Mouse (Mus musculus): ENCODE measurements around the gene Ppp3ca. TPM values are rescaled to one million over a fixed set of nuclear protein-coding genes. Genes with fewer than 3 reads are reported as not detected.

Ppp3ca gene
- polyA plus RNA-seq, 1 experiment = 595 TPM

DNA sequence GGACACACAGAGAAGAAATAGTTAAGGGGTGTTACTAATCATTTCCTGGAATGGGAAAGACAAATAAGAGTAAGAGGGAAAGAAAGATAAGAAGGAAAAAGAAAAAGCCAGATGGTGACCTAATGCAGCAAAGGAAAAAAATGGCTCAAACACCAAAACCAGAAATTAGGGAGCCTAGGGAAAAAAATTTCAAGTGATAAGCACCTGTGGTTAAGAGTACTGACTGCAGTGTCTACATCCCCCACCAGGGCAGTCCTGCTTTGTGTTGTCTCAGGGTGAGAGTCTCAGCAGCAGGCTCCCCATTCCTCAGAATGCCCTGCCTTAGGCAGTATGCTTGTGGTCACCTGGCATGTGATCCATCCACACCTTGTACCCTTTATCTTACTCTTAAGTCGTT lies 99.6 kb downstream of the Ppp3ca start:
- Histone ChIP-seq H3K4me3 (ENCODE audit: insufficient read depth, low read length) (no peak overlapping the region), H3K4me1 (ENCODE audit: control insufficient read depth, insufficient read depth, low read length) (peaks cover 16% of the 10 kb centered on the region), H3K27ac (ENCODE audit: insufficient read depth, low read length) (no peak overlapping the region)
- no peak for TF ChIP-seq CTCF (IDR thresholded peaks at IDR 0.05; ENCODE audit: extremely low read depth, insufficient read depth, low read length)
- TF ChIP-seq POLR2A (IDR thresholded peaks at IDR 0.05; ENCODE audit: extremely low read depth, insufficient read depth, low read length) = no peak

GRCm38 (mm10) chr3:136771700-136772099 lies 101.8 kb downstream of the Ppp3ca start:
- TF ChIP-seq CTCF (IDR thresholded peaks at IDR 0.05; ENCODE audit: extremely low read depth, insufficient read depth, low read length) (no peak), POLR2A (IDR thresholded peaks at IDR 0.05; ENCODE audit: extremely low read depth, insufficient read depth, low read length) (no peak)
- H3K4me1 ChIP-seq (ENCODE audit: control insufficient read depth, insufficient read depth, low read length) = peaks cover 15% of the 10 kb centered on the region
- no peak overlapping the region for H3K4me3 ChIP-seq (ENCODE audit: insufficient read depth, low read length)
- H3K27ac ChIP-seq (ENCODE audit: insufficient read depth, low read length) = no peak overlapping the region

- no peak overlapping the region for H3K4me3 ChIP-seq (ENCODE audit: insufficient read depth, low read length)
- TF ChIP-seq CTCF (IDR thresholded peaks at IDR 0.05; ENCODE audit: extremely low read depth, insufficient read depth, low read length) = no peak
- H3K4me1 ChIP-seq (ENCODE audit: control insufficient read depth, insufficient read depth, low read length) = peaks cover 20% of the 10 kb centered on the region
- no peak overlapping the region for H3K27ac ChIP-seq (ENCODE audit: insufficient read depth, low read length)
Observed at GRCm38 (mm10) chr3:136773217-136773616, 103.3 kb downstream of the Ppp3ca start.

DNA sequence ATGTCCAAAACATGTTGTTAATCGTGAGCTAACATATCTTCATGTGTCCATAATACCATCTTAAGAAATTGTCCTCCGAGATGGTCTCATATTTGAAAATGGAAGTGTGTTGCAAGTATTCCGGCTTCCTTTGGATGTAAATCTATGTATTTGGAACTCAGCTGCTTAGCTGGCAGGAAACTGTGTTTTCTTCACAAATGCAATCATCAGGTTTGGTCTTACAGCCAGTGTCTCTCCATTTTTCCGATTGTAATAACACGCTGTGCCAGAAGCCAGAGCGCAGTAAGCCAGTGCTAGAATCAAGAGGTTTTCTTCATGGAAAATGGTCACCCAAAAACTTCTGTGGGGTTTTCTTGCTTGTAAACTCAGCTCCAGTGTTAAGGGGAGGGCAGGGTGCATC lies 104.3 kb downstream of the Ppp3ca start:
- H3K4me3 ChIP-seq (ENCODE audit: insufficient read depth, low read length) = no peak overlapping the region
- H3K27ac ChIP-seq (ENCODE audit: insufficient read depth, low read length) = no peak overlapping the region
- H3K4me1 ChIP-seq (ENCODE audit: control insufficient read depth, insufficient read depth, low read length) = peaks cover 15% of the 10 kb centered on the region
- no peak for TF ChIP-seq POLR2A (IDR thresholded peaks at IDR 0.05; ENCODE audit: extremely low read depth, insufficient read depth, low read length)
- TF ChIP-seq CTCF (IDR thresholded peaks at IDR 0.05; ENCODE audit: extremely low read depth, insufficient read depth, low read length) = no peak

DNA sequence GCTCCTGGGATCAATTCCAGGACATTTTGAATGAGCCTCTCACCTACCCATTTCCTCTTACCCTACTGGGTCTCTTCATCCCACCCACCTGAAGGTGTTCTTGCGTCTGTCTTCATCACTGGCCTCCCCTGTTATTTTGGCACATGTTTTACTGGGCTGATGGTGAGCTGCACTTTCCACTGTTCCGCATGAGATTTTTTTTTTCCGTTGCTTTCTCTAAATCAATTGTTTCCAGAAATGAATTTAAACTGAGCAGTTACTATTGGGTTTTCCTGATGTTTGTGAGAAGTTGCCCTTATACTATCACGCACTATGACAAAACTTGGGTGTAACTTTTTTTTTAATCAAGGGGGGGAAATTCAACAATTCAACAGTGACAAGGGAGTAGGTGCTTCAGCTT lies 106.6 kb downstream of the Ppp3ca start:
- no peak for TF ChIP-seq POLR2A (IDR thresholded peaks at IDR 0.05; ENCODE audit: extremely low read depth, insufficient read depth, low read length)
- TF ChIP-seq CTCF (IDR thresholded peaks at IDR 0.05; ENCODE audit: extremely low read depth, insufficient read depth, low read length) = no peak
- no peak overlapping the region for H3K4me3 ChIP-seq (ENCODE audit: insufficient read depth, low read length)
- H3K4me1 ChIP-seq (ENCODE audit: control insufficient read depth, insufficient read depth, low read length) = peaks cover 9% of the 10 kb centered on the region
- H3K27ac ChIP-seq (ENCODE audit: insufficient read depth, low read length) = no peak overlapping the region

- Histone ChIP-seq H3K27ac (ENCODE audit: insufficient read depth, low read length) (no peak overlapping the region), H3K4me3 (ENCODE audit: insufficient read depth, low read length) (no peak overlapping the region), H3K4me1 (ENCODE audit: control insufficient read depth, insufficient read depth, low read length) (peaks cover 7% of the 10 kb centered on the region)
- TF ChIP-seq POLR2A (IDR thresholded peaks at IDR 0.05; ENCODE audit: extremely low read depth, insufficient read depth, low read length) (no peak), CTCF (IDR thresholded peaks at IDR 0.05; ENCODE audit: extremely low read depth, insufficient read depth, low read length) (no peak)
Observed at GRCm38 (mm10) chr3:136777380-136777779, 107.5 kb downstream of the Ppp3ca start.

GRCm38 (mm10) chr3:136777787-136778216 lies 107.9 kb downstream of the Ppp3ca start:
- TF ChIP-seq CTCF (IDR thresholded peaks at IDR 0.05; ENCODE audit: extremely low read depth, insufficient read depth, low read length) (no peak), POLR2A (IDR thresholded peaks at IDR 0.05; ENCODE audit: extremely low read depth, insufficient read depth, low read length) (no peak)
- Histone ChIP-seq H3K27ac (ENCODE audit: insufficient read depth, low read length) (no peak overlapping the region), H3K4me3 (ENCODE audit: insufficient read depth, low read length) (no peak overlapping the region), H3K4me1 (ENCODE audit: control insufficient read depth, insufficient read depth, low read length) (peaks cover 7% of the 10 kb centered on the region)

GRCm38 (mm10) chr3:136780321-136780720 lies 110.4 kb downstream of the Ppp3ca start:
- peaks cover 7% of the 10 kb centered on the region; the same call in 1 of the 2 replicates for H3K4me1 ChIP-seq (ENCODE audit: control insufficient read depth, insufficient read depth, low read length)
- TF ChIP-seq POLR2A (IDR thresholded peaks at IDR 0.05; ENCODE audit: extremely low read depth, insufficient read depth, low read length) (no peak), CTCF (IDR thresholded peaks at IDR 0.05; ENCODE audit: extremely low read depth, insufficient read depth, low read length) (no peak)
- no peak overlapping the region for H3K4me3 ChIP-seq (ENCODE audit: insufficient read depth, low read length)
- H3K27ac ChIP-seq (ENCODE audit: insufficient read depth, low read length) = no peak overlapping the region

- H3K4me1 ChIP-seq (ENCODE audit: control insufficient read depth, insufficient read depth, low read length) = peaks cover 6% of the 10 kb centered on the region; the same call in 1 of the 2 replicates
- TF ChIP-seq CTCF (IDR thresholded peaks at IDR 0.05; ENCODE audit: extremely low read depth, insufficient read depth, low read length) = no peak
- no peak for TF ChIP-seq POLR2A (IDR thresholded peaks at IDR 0.05; ENCODE audit: extremely low read depth, insufficient read depth, low read length)
- no peak overlapping the region for H3K4me3 ChIP-seq (ENCODE audit: insufficient read depth, low read length)
- no peak overlapping the region for H3K27ac ChIP-seq (ENCODE audit: insufficient read depth, low read length)
Observed at GRCm38 (mm10) chr3:136782058-136782457, 112.1 kb downstream of the Ppp3ca start.

- TF ChIP-seq POLR2A (IDR thresholded peaks at IDR 0.05; ENCODE audit: extremely low read depth, insufficient read depth, low read length) = no peak
- TF ChIP-seq CTCF (IDR thresholded peaks at IDR 0.05; ENCODE audit: extremely low read depth, insufficient read depth, low read length) = no peak
- Histone ChIP-seq H3K27ac (ENCODE audit: insufficient read depth, low read length) (no peak overlapping the region), H3K4me3 (ENCODE audit: insufficient read depth, low read length) (no peak overlapping the region), H3K4me1 (ENCODE audit: control insufficient read depth, insufficient read depth, low read length) (peaks cover 4% of the 10 kb centered on the region)
Observed at GRCm38 (mm10) chr3:136785686-136786085, 115.8 kb downstream of the Ppp3ca start.
